Mouse (Mus musculus) heart, postnatal 0 days (tissue): ENCODE measurements at regions not wholly inside any gene's neighbourhood (a gene's known extent, or its start where the extent isn't known, plus 50 kb on each side); places are given as distances from the start of the nearest gene placed in this dataset.

Source experiments
- ATAC-seq: fragments of 200-750 bp; cut with Nextera tagmentation; 2 replicates; pipeline ENCODE4 v1.8.0; 2017; ENCODE audit warnings: low read depth, moderate number of reproducible peaks, moderate library complexity; ENCODE audit not compliant: insufficient read depth
- DNase-seq: peaks from one replicate; pipeline ENCODE4 v3.0.0-alpha.2; 2016; ENCODE audit warnings: low spot score
- H3K27ac ChIP-seq: fragments of 300-500 bp; sonication (generic); 2 replicates; pipeline ENCODE4 v1.5.1; 2014; ENCODE audit warnings: low read depth, mild to moderate bottlenecking
- H3K27me3 ChIP-seq: fragments of 300-500 bp; sonication (generic); 2 replicates; pipeline ENCODE4 v1.6.1; 2014; ENCODE audit warnings: low read length, mixed read lengths; ENCODE audit not compliant: control insufficient read depth, insufficient read depth
- H3K36me3 ChIP-seq: fragments of 300-500 bp; sonication (generic); replicated peaks from 2 replicates; pipeline ENCODE4 v1.6.1; 2014; ENCODE audit warnings: low read length, mixed read lengths; ENCODE audit not compliant: control insufficient read depth, insufficient read depth
- H3K4me1 ChIP-seq: fragments of 300-500 bp; sonication (generic); 2 replicates; pipeline ENCODE4 v1.6.1; 2014; ENCODE audit warnings: antibody characterized with exemption; ENCODE audit not compliant: control insufficient read depth, insufficient read depth
- H3K4me2 ChIP-seq: fragments of 300-500 bp; sonication (generic); 2 replicates; pipeline ENCODE4 v1.6.1; 2014; ENCODE audit warnings: low read depth, mild to moderate bottlenecking, low read length, moderate library complexity
- H3K4me3 ChIP-seq: fragments of 300-500 bp; sonication (generic); 2 replicates; pipeline ENCODE4 v1.5.1; 2014; ENCODE audit warnings: low read depth, low read length
- H3K9ac ChIP-seq: fragments of 300-500 bp; sonication (generic); replicated peaks from 2 replicates; pipeline ENCODE4 v1.6.1; 2014; ENCODE audit warnings: low read depth, low read length, mixed read lengths
- H3K9me3 ChIP-seq: fragments of 300-500 bp; sonication (generic); replicated peaks from 2 replicates; pipeline ENCODE4 v1.6.1; 2016; ENCODE audit warnings: low read length; ENCODE audit not compliant: control insufficient read depth
- CTCF ChIP-seq: IDR thresholded peaks from 2 replicates; pipeline ENCODE4 v1.5.1; 2016; ENCODE audit warnings: antibody characterized with exemption, control low read depth, low read depth
- EP300 ChIP-seq: IDR thresholded peaks from 2 replicates; pipeline ENCODE4 v1.6.1; 2016; ENCODE audit warnings: antibody characterized with exemption, low read depth
- WGBS: fragments of 180-500 bp; shearing (Covaris S2); extraction: QIAGEN DNeasy Blood & Tissue Kit; methylation state at CpG from one replicate; pipeline ENCODE4 v1.1.7; 2014; 5-methylcytosine and 5-hydroxymethylcytosine counted together

GRCm38 (mm10) chr12:109972366-109973015 is 306.4 kb upstream of the Dio3 start:
- Histone ChIP-seq H3K4me2 (no peak overlapping the region), H3K4me3 (no peak overlapping the region), H3K9me3 (no peaks in the 10 kb centered on the region), H3K27ac (no peak overlapping the region), H3K36me3 (no peaks in the 10 kb centered on the region), H3K4me1 (no peaks in the 10 kb centered on the region), H3K9ac (no peak overlapping the region), H3K27me3 (no peaks in the 10 kb centered on the region)
- WGBS = 66% methylated on average over 5 of the region's 5 CpGs
- ATAC-seq (no peak), DNase-seq (no peak)
- no peak for TF ChIP-seq EP300
- TF ChIP-seq CTCF = no peak

- no peak overlapping the region for H3K4me2 ChIP-seq
- no peak overlapping the region for H3K9ac ChIP-seq
- ATAC-seq (no peak), DNase-seq (no peak)
- H3K9me3 ChIP-seq = no peaks in the 10 kb centered on the region
- H3K27me3 ChIP-seq = no peaks in the 10 kb centered on the region
- no peaks in the 10 kb centered on the region for H3K36me3 ChIP-seq
- no peak overlapping the region for H3K27ac ChIP-seq
- no peak overlapping the region for H3K4me3 ChIP-seq
- 64% methylated on average over 4 of the region's 4 CpGs for WGBS
- no peaks in the 10 kb centered on the region for H3K4me1 ChIP-seq
- TF ChIP-seq CTCF = no peak
- TF ChIP-seq EP300 = no peak
Observed at GRCm38 (mm10) chr12:109973598-109973997, 305.3 kb upstream of the Dio3 start.

GRCm38 (mm10) chr12:109975176-109975972 is 303.5 kb upstream of the Dio3 start:
- H3K27me3 ChIP-seq = no peaks in the 10 kb centered on the region
- no peak overlapping the region for H3K27ac ChIP-seq
- TF ChIP-seq CTCF = no peak
- TF ChIP-seq EP300 = no peak
- no peak for DNase-seq
- no peak overlapping the region for H3K4me2 ChIP-seq
- no peaks in the 10 kb centered on the region for H3K4me1 ChIP-seq
- no peaks in the 10 kb centered on the region for H3K36me3 ChIP-seq
- ATAC-seq = no peak; the same call in 1 of the 2 replicates
- no peaks in the 10 kb centered on the region for H3K9me3 ChIP-seq
- no peak overlapping the region for H3K4me3 ChIP-seq
- H3K9ac ChIP-seq = no peak overlapping the region
- WGBS = 84% methylated on average over 17 of the region's 17 CpGs

- no peak overlapping the region for H3K27ac ChIP-seq
- no peak for TF ChIP-seq EP300
- no peak for TF ChIP-seq CTCF
- no peak for ATAC-seq
- H3K4me2 ChIP-seq = no peak overlapping the region
- no peak overlapping the region for H3K4me3 ChIP-seq
- WGBS = 76% methylated on average over 11 of the region's 11 CpGs
- DNase-seq = no peak
- no peaks in the 10 kb centered on the region for H3K4me1 ChIP-seq
- H3K9me3 ChIP-seq = no peaks in the 10 kb centered on the region
- no peak overlapping the region for H3K9ac ChIP-seq
- no peaks in the 10 kb centered on the region for H3K27me3 ChIP-seq
- H3K36me3 ChIP-seq = no peaks in the 10 kb centered on the region
Observed at GRCm38 (mm10) chr12:109984651-109985050, 294.2 kb upstream of the Dio3 start.

GRCm38 (mm10) chr12:109993410-109993809 is 285.5 kb upstream of the Dio3 start:
- Histone ChIP-seq H3K9me3 (peaks cover 7% of the 10 kb centered on the region; the same call in 1 of the 2 replicates), H3K9ac (no peak overlapping the region), H3K36me3 (no peaks in the 10 kb centered on the region), H3K27ac (no peak overlapping the region), H3K4me1 (no peaks in the 10 kb centered on the region), H3K27me3 (no peaks in the 10 kb centered on the region), H3K4me2 (no peak overlapping the region), H3K4me3 (no peak overlapping the region)
- no peak for ATAC-seq
- no peak for TF ChIP-seq EP300
- TF ChIP-seq CTCF = no peak
- WGBS = 82% methylated on average over 7 of the region's 7 CpGs
- DNase-seq = no peak
